Mouse (Mus musculus) heart, embryonic 14.5 days (tissue): ENCODE measurements at regions not wholly inside any gene's neighbourhood (a gene's known extent, or its start where the extent isn't known, plus 50 kb on each side); places are given as distances from the start of the nearest gene placed in this dataset.

Experiments
- ATAC-seq: fragments of 200-750 bp; cut with Nextera tagmentation; 2 replicates; pipeline ENCODE4 v1.8.0; 2017; ENCODE audit warnings: low read depth, moderate TSS enrichment; ENCODE audit not compliant: insufficient number of reproducible peaks, insufficient read depth, low FRiP score
- H3K27ac ChIP-seq, 2 experiments: fragments of 200-500 bp in 1 of 2; fragments of 300-500 bp in 1 of 2; sonication (generic) in 1 of 2; replicated peaks in 1 of 2; 2 replicates each; pipeline ENCODE4 v1.5.1; 2012 to 2014; ENCODE audit warnings: low read depth in 2 of 2, low read length in 2 of 2, control low read depth in 1 of 2, mild to moderate bottlenecking in 1 of 2, mixed read lengths in 1 of 2; ENCODE audit not compliant: control insufficient read depth in 1 of 2, insufficient read depth in 1 of 2
- H3K27me3 ChIP-seq: fragments of 300-500 bp; sonication (generic); 2 replicates; pipeline ENCODE4 v1.6.1; 2014; ENCODE audit warnings: mild to moderate bottlenecking, low read length, control low read depth; ENCODE audit not compliant: control insufficient read depth, insufficient read depth
- H3K36me3 ChIP-seq: fragments of 300-500 bp; sonication (generic); 2 replicates; pipeline ENCODE4 v1.6.1; 2014; ENCODE audit warnings: mild to moderate bottlenecking, control low read depth, low read length, mixed read lengths; ENCODE audit not compliant: control insufficient read depth, insufficient read depth
- H3K4me1 ChIP-seq, 2 experiments: fragments of 200-500 bp in 1 of 2; fragments of 300-500 bp in 1 of 2; sonication (generic) in 1 of 2; 2 replicates each; pipeline ENCODE4 v1.6.1; 2012 to 2014; ENCODE audit warnings: low read length in 2 of 2, control low read depth in 1 of 2, mixed read lengths in 1 of 2; ENCODE audit not compliant: control insufficient read depth in 2 of 2, insufficient read depth in 2 of 2
- H3K4me2 ChIP-seq: fragments of 300-500 bp; sonication (generic); 2 replicates; pipeline ENCODE4 v1.6.1; 2014; ENCODE audit warnings: mild to moderate bottlenecking, low read length
- H3K4me3 ChIP-seq, 2 experiments: fragments of 200-500 bp in 1 of 2; fragments of 300-500 bp in 1 of 2; sonication (generic) in 1 of 2; 2 replicates each; pipeline ENCODE4 v1.5.1; 2012 to 2014; ENCODE audit warnings: low read length in 2 of 2, mild to moderate bottlenecking in 2 of 2, control low read depth in 1 of 2, low read depth in 1 of 2, moderate library complexity in 1 of 2; ENCODE audit not compliant: control insufficient read depth in 1 of 2, insufficient read depth in 1 of 2
- H3K9ac ChIP-seq: fragments of 300-500 bp; sonication (generic); 2 replicates; pipeline ENCODE4 v1.6.1; 2014; ENCODE audit warnings: mild to moderate bottlenecking, low read length
- H3K9me3 ChIP-seq: fragments of 300-500 bp; sonication (generic); 2 replicates; pipeline ENCODE4 v1.6.1; 2016; ENCODE audit warnings: low read length, control low read depth; ENCODE audit not compliant: control insufficient read depth
- WGBS: fragments of 180-500 bp; shearing (Covaris S2); extraction: QIAGEN DNeasy Blood & Tissue Kit; methylation state at CpG from one replicate; pipeline ENCODE4 v1.1.7; 2014; 5-methylcytosine and 5-hydroxymethylcytosine counted together

GRCm38 (mm10) chr10:11888953-11889352 is 545.7 kb downstream of the Epm2a start:
- no peak overlapping the region for H3K4me3 ChIP-seq
- H3K9me3 ChIP-seq: no peaks in the 10 kb centered on the region
- no peaks in the 10 kb centered on the region for H3K36me3 ChIP-seq
- no peaks in the 10 kb centered on the region for H3K27me3 ChIP-seq
- H3K4me1 ChIP-seq: no peaks in the 10 kb centered on the region
- ATAC-seq: no peak
- no peak overlapping the region for H3K9ac ChIP-seq
- H3K4me2 ChIP-seq: no peak overlapping the region
- H3K27ac ChIP-seq: no peak overlapping the region
- 55% methylated on average over 2 of the region's 2 CpGs for WGBS

- Histone ChIP-seq H3K27ac (no peak overlapping the region), H3K9me3 (no peaks in the 10 kb centered on the region), H3K9ac (no peak overlapping the region), H3K27me3 (no peaks in the 10 kb centered on the region), H3K36me3 (no peaks in the 10 kb centered on the region), H3K4me2 (no peak overlapping the region), H3K4me3 (no peak overlapping the region), H3K4me1 (no peaks in the 10 kb centered on the region)
- no peak for ATAC-seq
- 67% methylated on average over 3 of the region's 3 CpGs for WGBS
These were observed 578.9 kb downstream of the Epm2a start for GRCm38 (mm10) chr10:11922132-11922531.

- Histone ChIP-seq H3K27ac (no peak overlapping the region), H3K36me3 (no peaks in the 10 kb centered on the region), H3K4me1 (no peaks in the 10 kb centered on the region), H3K27me3 (no peaks in the 10 kb centered on the region), H3K9me3 (no peaks in the 10 kb centered on the region), H3K4me3 (no peak overlapping the region), H3K9ac (no peak overlapping the region), H3K4me2 (no peak overlapping the region)
- 84% methylated on average over 2 of the region's 2 CpGs for WGBS
- no peak for ATAC-seq
These were observed 595.0 kb downstream of the Epm2a start for GRCm38 (mm10) chr10:11938164-11938563.

GRCm38 (mm10) chr10:11942772-11943171 is 599.6 kb downstream of the Epm2a start:
- Histone ChIP-seq H3K27ac (no peak overlapping the region), H3K27me3 (no peaks in the 10 kb centered on the region), H3K9me3 (no peaks in the 10 kb centered on the region), H3K36me3 (no peaks in the 10 kb centered on the region), H3K4me1 (no peaks in the 10 kb centered on the region), H3K9ac (no peak overlapping the region), H3K4me2 (no peak overlapping the region), H3K4me3 (no peak overlapping the region)
- 75% methylated on average over 2 of the region's 2 CpGs for WGBS
- ATAC-seq: no peak

GRCm38 (mm10) chr10:11960327-11960922 is 617.2 kb downstream of the Epm2a start:
- no peak for ATAC-seq
- Histone ChIP-seq H3K4me2 (no peak overlapping the region), H3K4me1 (no peaks in the 10 kb centered on the region), H3K9ac (no peak overlapping the region), H3K27me3 (no peaks in the 10 kb centered on the region), H3K36me3 (no peaks in the 10 kb centered on the region), H3K9me3 (no peaks in the 10 kb centered on the region), H3K27ac (no peak overlapping the region), H3K4me3 (no peak overlapping the region)
- 35% methylated on average over 3 of the region's 3 CpGs for WGBS

GRCm38 (mm10) chr10:12004966-12005365 is 661.8 kb downstream of the Epm2a start:
- Histone ChIP-seq H3K9me3 (no peaks in the 10 kb centered on the region), H3K4me1 (0 out of 4 replicates have a peak, but pooled peaks cover 0 to 4% of the 10 kb centered on the region in 2 experiments), H3K4me3 (no peak overlapping the region), H3K27ac (no peak overlapping the region), H3K36me3 (no peaks in the 10 kb centered on the region), H3K27me3 (no peaks in the 10 kb centered on the region), H3K9ac (no peak overlapping the region), H3K4me2 (no peak overlapping the region)
- 58% methylated on average over 3 of the region's 3 CpGs for WGBS
- ATAC-seq: no peak

- Histone ChIP-seq H3K9ac (no peak overlapping the region), H3K4me3 (no peak overlapping the region), H3K4me1 (0 out of 4 replicates have a peak, but pooled peaks cover 0 to 4% of the 10 kb centered on the region in 2 experiments), H3K27me3 (no peaks in the 10 kb centered on the region), H3K36me3 (no peaks in the 10 kb centered on the region), H3K4me2 (no peak overlapping the region), H3K9me3 (no peaks in the 10 kb centered on the region), H3K27ac (no peak overlapping the region)
- ATAC-seq: no peak
- 48% methylated on average over 1 of the region's 1 CpGs for WGBS
These were observed 662.7 kb downstream of the Epm2a start for GRCm38 (mm10) chr10:12005889-12006288.

- Histone ChIP-seq H3K36me3 (no peaks in the 10 kb centered on the region), H3K9me3 (no peaks in the 10 kb centered on the region), H3K27me3 (no peaks in the 10 kb centered on the region), H3K4me1 (peaks cover 11 to 19% of the 10 kb centered on the region in 2 experiments), H3K27ac (no peak overlapping the region), H3K4me2 (no peak overlapping the region), H3K4me3 (no peak overlapping the region), H3K9ac (no peak overlapping the region)
- WGBS: 73% methylated on average over 2 of the region's 2 CpGs
- ATAC-seq: no peak
These were observed 674.1 kb downstream of the Epm2a start for GRCm38 (mm10) chr10:12017286-12017685.
